Mouse (Mus musculus) heart, postnatal 0 days (tissue): ENCODE data around the gene Ttc19.

Experiments used
- CTCF ChIP-seq: IDR thresholded peaks from 2 replicates; pipeline ENCODE4 v1.5.1; 2016; ENCODE audit warnings: antibody characterized with exemption, control low read depth, low read depth
- EP300 ChIP-seq: IDR thresholded peaks from 2 replicates; pipeline ENCODE4 v1.6.1; 2016; ENCODE audit warnings: antibody characterized with exemption, low read depth

DNA sequence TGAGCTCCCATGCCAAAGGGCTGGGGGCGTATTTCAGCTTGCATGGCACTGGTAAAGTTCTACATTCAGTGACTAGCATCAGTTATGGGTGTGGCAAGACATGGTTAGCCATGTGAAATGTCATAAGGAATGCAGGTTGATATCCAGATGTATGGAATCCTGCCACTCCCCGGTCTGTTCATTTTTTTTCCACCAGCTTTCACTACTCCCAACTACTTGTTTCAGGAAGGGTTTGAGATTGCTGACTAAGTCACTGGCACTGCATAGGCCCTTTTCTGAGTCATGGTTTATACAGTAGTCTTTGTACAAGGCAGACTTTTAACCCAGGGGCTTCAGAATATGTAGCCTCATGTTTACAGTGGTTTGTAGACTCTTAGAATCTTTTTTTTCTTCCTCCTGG lies 28.0 kb downstream of the Ttc19 start:
- TF ChIP-seq EP300 (no peak), CTCF (no peak)
